Mouse (Mus musculus): ENCODE data around the gene Npcd. TPM values are rescaled to one million over a fixed set of nuclear protein-coding genes. Genes with fewer than 3 reads are reported as not detected.

The Npcd gene
- polyA plus RNA-seq, 1 experiment = 0.50 TPM

GRCm38 (mm10) chr15:79752742-79753419 is 81.2 kb downstream of the Npcd start:
- peak; percentile 69 for DNase-seq
- Histone ChIP-seq H3K4me3 (replicated peaks; ENCODE audit: extremely low read depth, low read depth, low read length) (no peak overlapping the region), H3K4me1 (ENCODE audit: control insufficient read depth, insufficient read depth, low read length) (no peaks in the 10 kb centered on the region)
- no peak for TF ChIP-seq POLR2A (IDR thresholded peaks at IDR 0.05; ENCODE audit: borderline replicate concordance, extremely low read depth, low read depth, low read length)
- TF ChIP-seq CTCF (IDR thresholded peaks at IDR 0.05; ENCODE audit: insufficient read depth, low read length) = peak; percentile 83
- WGBS = 22% methylated on average over 11 of the region's 11 CpGs

GRCm38 (mm10) chr15:79751772-79752171 is 82.3 kb downstream of the Npcd start:
- TF ChIP-seq CTCF (IDR thresholded peaks at IDR 0.05; ENCODE audit: insufficient read depth, low read length) = no peak
- no peak for TF ChIP-seq POLR2A (IDR thresholded peaks at IDR 0.05; ENCODE audit: borderline replicate concordance, extremely low read depth, low read depth, low read length)
- H3K4me1 ChIP-seq (ENCODE audit: control insufficient read depth, insufficient read depth, low read length) = no peaks in the 10 kb centered on the region
- 76% methylated on average over 17 of the region's 17 CpGs for WGBS
- DNase-seq = no peak
- H3K4me3 ChIP-seq (replicated peaks; ENCODE audit: extremely low read depth, low read depth, low read length) = no peak overlapping the region

- Histone ChIP-seq H3K4me3 (replicated peaks; ENCODE audit: extremely low read depth, low read depth, low read length) (no peak overlapping the region), H3K4me1 (ENCODE audit: control insufficient read depth, insufficient read depth, low read length) (no peaks in the 10 kb centered on the region)
- DNase-seq = no peak
- TF ChIP-seq POLR2A (IDR thresholded peaks at IDR 0.05; ENCODE audit: borderline replicate concordance, extremely low read depth, low read depth, low read length) = no peak
- TF ChIP-seq CTCF (IDR thresholded peaks at IDR 0.05; ENCODE audit: insufficient read depth, low read length) = no peak
- WGBS = 75% methylated on average over 8 of the region's 8 CpGs
Observed at GRCm38 (mm10) chr15:79750266-79750665, 83.8 kb downstream of the Npcd start.

GRCm38 (mm10) chr15:79749162-79749561 is 84.9 kb downstream of the Npcd start:
- WGBS = 84% methylated on average over 7 of the region's 7 CpGs
- TF ChIP-seq CTCF (IDR thresholded peaks at IDR 0.05; ENCODE audit: insufficient read depth, low read length) (no peak), POLR2A (IDR thresholded peaks at IDR 0.05; ENCODE audit: borderline replicate concordance, extremely low read depth, low read depth, low read length) (no peak)
- no peak for DNase-seq

GRCm38 (mm10) chr15:79747998-79748397 is 86.0 kb downstream of the Npcd start:
- Histone ChIP-seq H3K4me3 (replicated peaks; ENCODE audit: extremely low read depth, low read depth, low read length) (no peak overlapping the region), H3K4me1 (ENCODE audit: control insufficient read depth, insufficient read depth, low read length) (no peaks in the 10 kb centered on the region)
- WGBS = 85% methylated on average over 11 of the region's 11 CpGs
- DNase-seq = no peak
- TF ChIP-seq POLR2A (IDR thresholded peaks at IDR 0.05; ENCODE audit: borderline replicate concordance, extremely low read depth, low read depth, low read length) (no peak), CTCF (IDR thresholded peaks at IDR 0.05; ENCODE audit: insufficient read depth, low read length) (peak; percentile 36; the same call in 1 of the 2 replicates)

More at GRCm38 (mm10) chr15:79749162-79749561, 84.9 kb downstream of the Npcd start:
- H3K4me1 ChIP-seq (ENCODE audit: control insufficient read depth, insufficient read depth, low read length) = no peaks in the 10 kb centered on the region
- H3K4me3 ChIP-seq (replicated peaks; ENCODE audit: extremely low read depth, low read depth, low read length) = no peak overlapping the region

- H3K4me1 ChIP-seq (ENCODE audit: control insufficient read depth, insufficient read depth, low read length) = peaks cover 5% of the 10 kb centered on the region
- no peak for DNase-seq
- 86% methylated on average over 5 of the region's 5 CpGs for WGBS
- no peak for TF ChIP-seq CTCF (IDR thresholded peaks at IDR 0.05; ENCODE audit: insufficient read depth, low read length)
- TF ChIP-seq POLR2A (IDR thresholded peaks at IDR 0.05; ENCODE audit: borderline replicate concordance, extremely low read depth, low read depth, low read length) = no peak
- H3K4me3 ChIP-seq (replicated peaks; ENCODE audit: extremely low read depth, low read depth, low read length) = no peak overlapping the region
Observed at GRCm38 (mm10) chr15:79745883-79746282, 88.2 kb downstream of the Npcd start.

- no peak for TF ChIP-seq POLR2A (IDR thresholded peaks at IDR 0.05; ENCODE audit: borderline replicate concordance, extremely low read depth, low read depth, low read length)
- peaks cover 10% of the 10 kb centered on the region for H3K4me1 ChIP-seq (ENCODE audit: control insufficient read depth, insufficient read depth, low read length)
- DNase-seq = no peak
- 81% methylated on average over 10 of the region's 10 CpGs for WGBS
- H3K4me3 ChIP-seq (replicated peaks; ENCODE audit: extremely low read depth, low read depth, low read length) = no peak overlapping the region
Observed at GRCm38 (mm10) chr15:79745312-79745711, 88.7 kb downstream of the Npcd start.

GRCm38 (mm10) chr15:79744742-79745141 is 89.3 kb downstream of the Npcd start:
- DNase-seq = no peak
- Histone ChIP-seq H3K4me3 (replicated peaks; ENCODE audit: extremely low read depth, low read depth, low read length) (no peak overlapping the region), H3K4me1 (ENCODE audit: control insufficient read depth, insufficient read depth, low read length) (peaks cover 10% of the 10 kb centered on the region)
- WGBS = 74% methylated on average over 8 of the region's 8 CpGs
- TF ChIP-seq CTCF (IDR thresholded peaks at IDR 0.05; ENCODE audit: insufficient read depth, low read length) (no peak), POLR2A (IDR thresholded peaks at IDR 0.05; ENCODE audit: borderline replicate concordance, extremely low read depth, low read depth, low read length) (no peak)

GRCm38 (mm10) chr15:79744001-79744400 is 90.0 kb downstream of the Npcd start:
- Histone ChIP-seq H3K4me1 (ENCODE audit: control insufficient read depth, insufficient read depth, low read length) (peaks cover 13% of the 10 kb centered on the region), H3K4me3 (replicated peaks; ENCODE audit: extremely low read depth, low read depth, low read length) (no peak overlapping the region)
- no peak for DNase-seq
- WGBS = 89% methylated on average over 11 of the region's 11 CpGs
- TF ChIP-seq POLR2A (IDR thresholded peaks at IDR 0.05; ENCODE audit: borderline replicate concordance, extremely low read depth, low read depth, low read length) (no peak), CTCF (IDR thresholded peaks at IDR 0.05; ENCODE audit: insufficient read depth, low read length) (no peak)

- Histone ChIP-seq H3K4me1 (ENCODE audit: control insufficient read depth, insufficient read depth, low read length) (peaks cover 13% of the 10 kb centered on the region), H3K4me3 (replicated peaks; ENCODE audit: extremely low read depth, low read depth, low read length) (peak overlapping the region; percentile 70)
- WGBS = under 1% methylated on average over 23 of the region's 23 CpGs
- no peak for TF ChIP-seq POLR2A (IDR thresholded peaks at IDR 0.05; ENCODE audit: borderline replicate concordance, extremely low read depth, low read depth, low read length)
- no peak for TF ChIP-seq CTCF (IDR thresholded peaks at IDR 0.05; ENCODE audit: insufficient read depth, low read length)
- no peak for DNase-seq
Observed at GRCm38 (mm10) chr15:79742706-79743023, 91.4 kb downstream of the Npcd start.

Data from lung, adult 2 months (tissue).